Mouse (Mus musculus) heart, embryonic 12.5 days (tissue): ENCODE measurements at regions not wholly inside any gene's neighbourhood (a gene's known extent, or its start where the extent isn't known, plus 50 kb on each side); places are given as distances from the start of the nearest gene placed in this dataset.

ENCODE experiments used
- ATAC-seq: fragments of 200-750 bp; cut with Nextera tagmentation; 2 replicates; pipeline ENCODE4 v1.8.0; 2017; ENCODE audit warnings: moderate TSS enrichment, moderate library complexity; ENCODE audit not compliant: insufficient number of reproducible peaks, low FRiP score
- H3K27ac ChIP-seq: fragments of 300-500 bp; sonication (generic); 2 replicates; pipeline ENCODE4 v1.5.1; 2016; ENCODE audit warnings: mild to moderate bottlenecking, moderate library complexity; ENCODE audit not compliant: poor library complexity, severe bottlenecking
- H3K27me3 ChIP-seq: fragments of 300-500 bp; sonication (generic); replicated peaks from 2 replicates; pipeline ENCODE4 v1.6.1; 2016; ENCODE audit warnings: mild to moderate bottlenecking, moderate library complexity
- H3K36me3 ChIP-seq: fragments of 300-500 bp; sonication (generic); 2 replicates; pipeline ENCODE4 v1.6.1; 2016; ENCODE audit warnings: mild to moderate bottlenecking, moderate library complexity
- H3K4me1 ChIP-seq: fragments of 300-500 bp; sonication (generic); replicated peaks from 2 replicates; pipeline ENCODE4 v1.6.1; 2016; ENCODE audit warnings: mild to moderate bottlenecking
- H3K4me2 ChIP-seq: fragments of 300-500 bp; sonication (generic); 2 replicates; pipeline ENCODE4 v1.6.1; 2016; ENCODE audit warnings: mild to moderate bottlenecking, moderate library complexity
- H3K4me3 ChIP-seq: fragments of 300-500 bp; sonication (generic); 2 replicates; pipeline ENCODE4 v1.5.1; 2016; ENCODE audit warnings: mild to moderate bottlenecking
- H3K9ac ChIP-seq: fragments of 300-500 bp; sonication (generic); 2 replicates; pipeline ENCODE4 v1.6.1; 2016; ENCODE audit warnings: mild to moderate bottlenecking, moderate library complexity
- H3K9me3 ChIP-seq: fragments of 300-500 bp; sonication (generic); replicated peaks from 2 replicates; pipeline ENCODE4 v1.6.1; 2016; ENCODE audit warnings: mild to moderate bottlenecking, moderate library complexity
- WGBS: fragments of 180-500 bp; shearing (Covaris S2); methylation state at CpG from one replicate; pipeline ENCODE4 v1.1.7; 2016; 5-methylcytosine and 5-hydroxymethylcytosine counted together

DNA sequence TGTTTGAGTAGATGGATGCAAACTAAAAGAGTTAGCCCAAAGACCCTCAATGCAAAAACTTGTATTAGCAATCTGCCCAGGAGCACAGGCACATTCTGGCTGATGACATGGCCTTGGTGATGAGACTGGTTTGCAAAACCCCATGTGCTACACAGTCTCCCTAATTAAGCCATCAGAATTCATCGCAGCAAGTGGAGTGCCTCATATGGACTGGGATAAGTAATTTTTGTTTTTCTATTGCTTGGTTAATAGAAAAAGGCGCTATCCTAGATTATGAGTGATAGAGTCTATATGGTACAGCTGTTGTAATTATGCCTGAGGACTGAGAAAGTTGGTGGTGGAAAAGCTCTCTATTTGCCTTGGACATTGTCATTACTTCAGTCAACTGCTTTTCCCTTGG, 155.2 kb upstream of the Robo1 start:
- Histone ChIP-seq H3K9me3 (no peaks in the 10 kb centered on the region), H3K27ac (no peak overlapping the region), H3K36me3 (no peaks in the 10 kb centered on the region), H3K27me3 (no peaks in the 10 kb centered on the region), H3K4me1 (0 out of 2 replicates have a peak, but pooled peaks cover 2% of the 10 kb centered on the region), H3K4me3 (no peak overlapping the region), H3K9ac (no peak overlapping the region), H3K4me2 (no peak overlapping the region)
- 86% methylated on average over 2 of the region's 2 CpGs for WGBS
- ATAC-seq: no peak

DNA sequence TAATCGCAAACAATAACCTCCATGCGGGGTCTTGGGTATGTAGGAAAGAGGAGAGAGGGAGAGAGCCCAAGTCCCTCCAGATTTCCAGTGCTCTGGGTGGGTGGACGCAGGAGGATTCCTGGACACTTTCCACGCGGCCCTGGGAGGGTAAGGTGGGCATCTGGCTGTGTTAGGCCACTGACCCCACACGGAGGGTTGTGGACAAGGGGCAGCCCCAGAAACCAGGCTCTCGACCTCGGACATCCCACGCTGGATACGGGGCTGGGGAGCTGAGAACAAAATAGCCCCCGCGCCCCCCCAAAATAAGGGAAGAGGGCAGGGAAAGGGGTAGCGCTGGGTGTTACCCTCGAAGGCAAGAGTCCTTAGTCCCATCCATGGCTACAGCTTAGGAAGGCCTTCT, 150.2 kb upstream of the Robo1 start:
- Histone ChIP-seq H3K9ac (no peak overlapping the region), H3K9me3 (no peaks in the 10 kb centered on the region), H3K36me3 (no peaks in the 10 kb centered on the region), H3K27me3 (no peaks in the 10 kb centered on the region), H3K27ac (no peak overlapping the region), H3K4me3 (no peak overlapping the region), H3K4me2 (no peak overlapping the region), H3K4me1 (no peaks in the 10 kb centered on the region)
- WGBS: 85% methylated on average over 14 of the region's 14 CpGs
- ATAC-seq: no peak

DNA sequence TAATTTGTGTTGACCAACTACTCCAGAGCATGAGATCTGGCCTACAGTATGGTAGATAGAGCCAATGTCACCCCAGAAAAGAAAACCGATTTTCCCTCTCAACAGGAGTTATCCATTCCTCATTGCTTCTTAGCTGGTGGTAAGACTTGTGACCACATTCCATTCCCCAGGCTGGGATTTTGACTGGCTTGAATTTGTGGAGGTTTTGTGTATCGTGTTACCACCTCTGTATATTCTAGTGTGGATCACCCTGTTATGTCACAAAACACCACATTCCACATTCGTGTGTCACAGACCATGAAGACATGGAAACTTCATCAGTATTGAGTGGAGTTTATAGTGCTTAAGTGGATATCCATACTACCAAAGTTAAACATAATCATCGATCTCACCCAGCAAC, 148.7 kb upstream of the Robo1 start:
- no peak overlapping the region for H3K4me3 ChIP-seq
- H3K4me2 ChIP-seq: no peak overlapping the region
- no peak overlapping the region for H3K27ac ChIP-seq
- H3K27me3 ChIP-seq: no peaks in the 10 kb centered on the region
- H3K9me3 ChIP-seq: no peaks in the 10 kb centered on the region
- no peak overlapping the region for H3K9ac ChIP-seq
- no peaks in the 10 kb centered on the region for H3K4me1 ChIP-seq
- no peak for ATAC-seq
- H3K36me3 ChIP-seq: no peaks in the 10 kb centered on the region
- WGBS: 78% methylated on average over 4 of the region's 4 CpGs

DNA sequence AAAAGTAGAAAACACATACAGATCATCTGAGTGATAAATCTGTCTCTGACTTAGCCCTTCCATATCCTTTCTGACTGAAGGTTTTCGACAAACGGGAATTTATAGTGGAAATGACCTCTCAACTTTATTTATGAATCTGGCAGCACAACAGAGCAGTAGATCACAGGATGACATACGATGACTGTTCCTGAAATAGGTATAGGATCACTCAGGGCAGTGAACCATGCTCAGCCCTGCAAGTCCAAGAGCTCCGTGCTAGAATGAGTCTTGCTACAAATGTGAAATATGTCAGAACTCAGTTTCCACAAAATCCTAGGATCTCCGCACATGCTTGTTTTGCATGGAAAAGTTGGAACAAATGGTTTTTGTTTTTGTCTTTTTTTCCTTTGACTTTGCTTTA, 132.4 kb upstream of the Robo1 start:
- Histone ChIP-seq H3K4me3 (no peak overlapping the region), H3K9me3 (no peaks in the 10 kb centered on the region), H3K36me3 (no peaks in the 10 kb centered on the region), H3K27me3 (no peaks in the 10 kb centered on the region), H3K4me1 (no peaks in the 10 kb centered on the region), H3K4me2 (no peak overlapping the region), H3K9ac (no peak overlapping the region), H3K27ac (no peak overlapping the region)
- no peak for ATAC-seq
- 83% methylated on average over 5 of the region's 5 CpGs for WGBS

DNA sequence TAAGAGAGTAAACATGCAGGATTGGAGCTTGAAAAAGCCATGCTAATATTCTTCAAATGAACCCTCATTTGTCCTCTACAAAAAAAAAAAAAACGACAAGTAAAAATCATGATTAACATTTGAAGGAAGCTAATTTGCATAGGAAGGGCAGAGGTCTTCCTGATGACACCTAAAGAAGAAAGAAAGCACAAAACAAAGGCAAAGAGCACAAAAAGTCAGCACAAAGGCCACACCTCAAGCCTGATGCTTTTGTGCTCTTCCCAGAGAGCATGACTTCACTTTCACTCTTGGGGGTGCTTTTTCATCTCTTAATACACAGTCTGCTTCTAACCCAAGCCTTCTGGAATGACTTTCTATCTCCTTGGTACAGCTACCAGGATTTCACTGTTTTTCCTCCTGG, 113.8 kb upstream of the Robo1 start:
- ATAC-seq: no peak
- Histone ChIP-seq H3K36me3 (no peaks in the 10 kb centered on the region), H3K9me3 (no peaks in the 10 kb centered on the region), H3K27ac (no peak overlapping the region), H3K4me1 (no peaks in the 10 kb centered on the region), H3K4me3 (no peak overlapping the region), H3K9ac (no peak overlapping the region), H3K27me3 (no peaks in the 10 kb centered on the region), H3K4me2 (no peak overlapping the region)
- 5% methylated on average over 1 of the region's 1 CpGs for WGBS

DNA sequence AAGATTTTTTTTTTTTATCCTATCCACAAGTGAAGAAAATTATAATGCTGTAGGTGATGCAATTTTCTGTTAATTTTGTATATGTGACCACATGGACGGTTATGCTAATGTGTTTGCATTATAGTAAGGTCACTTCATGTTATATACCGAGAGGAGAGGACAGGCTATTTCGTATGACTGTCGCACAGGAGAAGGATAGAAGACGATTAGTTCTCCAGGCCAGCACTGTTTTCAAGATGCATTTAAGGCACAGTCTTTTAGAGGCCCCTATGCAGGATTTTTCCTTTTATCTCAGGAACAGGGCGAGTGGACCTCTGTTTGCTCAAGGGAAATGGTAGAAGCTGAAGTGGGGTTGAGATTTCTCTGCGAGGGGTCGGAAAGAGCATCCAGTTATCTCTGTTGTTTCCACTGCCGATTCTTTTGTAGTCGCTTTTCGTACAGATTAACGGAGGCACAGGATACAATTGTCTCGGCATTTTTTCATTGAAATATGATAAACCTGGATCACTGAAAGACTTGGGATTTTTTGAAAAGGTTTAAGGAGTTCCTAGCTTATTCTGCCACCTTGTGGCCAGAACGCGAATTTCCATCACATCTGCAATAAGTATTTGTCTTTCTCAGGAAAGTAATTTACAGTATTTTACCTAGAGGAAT, 92.6 kb upstream of the Robo1 start:
- no peak for ATAC-seq
- Histone ChIP-seq H3K9ac (peak overlapping the region; percentile 51; the same call in 1 of the 2 replicates), H3K4me1 (no peaks in the 10 kb centered on the region; the same call in 1 of the 2 replicates), H3K9me3 (no peaks in the 10 kb centered on the region), H3K4me2 (peak overlapping the region; percentile 61), H3K36me3 (no peaks in the 10 kb centered on the region), H3K4me3 (peak overlapping the region; percentile 27; the same call in 1 of the 2 replicates), H3K27me3 (no peaks in the 10 kb centered on the region), H3K27ac (no peak overlapping the region)
- WGBS: 35% methylated on average over 15 of the region's 15 CpGs

DNA sequence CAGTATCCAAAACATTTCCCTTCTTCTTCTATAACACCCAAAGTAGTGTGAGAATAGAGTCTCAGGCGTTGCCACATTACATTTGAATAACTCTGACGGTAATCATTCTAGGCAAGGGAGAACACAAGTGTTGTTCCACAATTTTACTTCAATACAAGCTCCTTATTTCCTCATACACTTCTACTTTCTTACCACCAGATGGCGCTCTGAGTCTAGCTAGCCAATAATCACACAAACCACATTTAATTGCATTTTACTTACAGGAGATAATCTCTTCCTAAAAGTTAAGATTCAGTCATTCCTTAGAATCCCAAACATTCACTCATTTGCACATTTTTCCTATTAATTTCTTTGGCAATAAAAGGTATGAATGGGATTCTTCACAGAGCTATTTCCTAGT, 90.1 kb upstream of the Robo1 start:
- 4% methylated on average over 3 of the region's 3 CpGs for WGBS
- peak overlapping the region; percentile 31 for H3K4me2 ChIP-seq
- H3K9ac ChIP-seq: no peak overlapping the region
- H3K4me3 ChIP-seq: no peak overlapping the region
- no peaks in the 10 kb centered on the region; the same call in 1 of the 2 replicates for H3K4me1 ChIP-seq
- H3K27ac ChIP-seq: no peak overlapping the region
- H3K27me3 ChIP-seq: no peaks in the 10 kb centered on the region
- H3K36me3 ChIP-seq: no peaks in the 10 kb centered on the region
- H3K9me3 ChIP-seq: no peaks in the 10 kb centered on the region
- ATAC-seq: no peak

DNA sequence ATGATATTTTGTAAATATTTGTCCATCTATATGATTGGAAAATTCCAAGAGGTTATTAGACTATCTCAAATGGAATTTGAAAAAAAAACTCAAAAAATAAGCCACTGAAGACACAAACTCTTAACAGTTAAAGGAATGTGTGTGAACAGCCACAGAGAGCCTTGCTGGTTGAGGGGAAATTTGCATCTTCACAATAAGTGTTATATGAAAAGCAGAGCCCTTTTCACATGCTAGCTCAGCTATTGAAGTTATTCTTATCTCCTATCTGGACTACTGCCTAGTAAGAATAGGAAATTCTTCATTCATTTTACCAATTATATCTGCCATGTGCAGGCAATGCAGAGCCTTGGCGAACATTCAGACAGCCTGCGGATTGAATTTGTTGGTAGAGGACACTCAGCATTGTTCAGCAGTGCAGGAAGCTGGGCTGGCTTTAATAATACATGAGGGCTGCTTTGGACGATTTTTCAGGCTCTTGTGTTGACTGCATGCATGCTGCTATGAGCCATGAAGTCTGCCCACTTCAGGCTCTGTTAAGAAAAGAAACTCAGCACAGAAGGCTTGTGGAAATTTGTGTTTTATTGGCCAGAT, 86.1 kb upstream of the Robo1 start:
- Histone ChIP-seq H3K36me3 (no peaks in the 10 kb centered on the region), H3K27ac (no peak overlapping the region)

DNA sequence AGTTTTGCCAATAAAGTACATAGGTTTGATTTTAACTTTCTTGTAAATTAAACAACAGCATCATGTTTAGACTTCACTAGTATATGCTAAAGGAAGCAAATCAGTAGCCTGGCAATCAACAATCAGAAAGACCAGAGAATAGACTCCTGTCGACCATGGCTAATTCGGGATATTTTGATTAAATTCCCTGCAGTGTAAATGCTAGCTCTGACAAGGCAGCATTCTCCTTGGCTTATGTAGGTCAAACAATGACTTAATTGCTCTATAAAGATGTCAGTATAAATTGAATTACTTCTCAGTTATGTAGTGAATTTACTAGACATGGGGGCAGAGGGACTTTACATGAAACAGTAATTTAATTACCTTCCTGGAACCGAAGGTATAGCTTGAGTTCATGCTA, 84.2 kb upstream of the Robo1 start:
- no peaks in the 10 kb centered on the region for H3K36me3 ChIP-seq
- H3K4me2 ChIP-seq: no peak overlapping the region
- no peak overlapping the region for H3K4me3 ChIP-seq
- H3K4me1 ChIP-seq: no peaks in the 10 kb centered on the region
- no peaks in the 10 kb centered on the region for H3K9me3 ChIP-seq
- 71% methylated on average over 3 of the region's 3 CpGs for WGBS
- H3K27ac ChIP-seq: no peak overlapping the region
- no peak for ATAC-seq
- H3K9ac ChIP-seq: no peak overlapping the region
- no peaks in the 10 kb centered on the region for H3K27me3 ChIP-seq

More for the DNA sequence above, 86.1 kb upstream of the Robo1 start:
- no peak for ATAC-seq
- Histone ChIP-seq H3K27me3 (no peaks in the 10 kb centered on the region), H3K9ac (no peak overlapping the region), H3K4me3 (no peak overlapping the region), H3K4me1 (no peaks in the 10 kb centered on the region; the same call in 1 of the 2 replicates), H3K4me2 (no peak overlapping the region), H3K9me3 (no peaks in the 10 kb centered on the region)
- 43% methylated on average over 3 of the region's 3 CpGs for WGBS

DNA sequence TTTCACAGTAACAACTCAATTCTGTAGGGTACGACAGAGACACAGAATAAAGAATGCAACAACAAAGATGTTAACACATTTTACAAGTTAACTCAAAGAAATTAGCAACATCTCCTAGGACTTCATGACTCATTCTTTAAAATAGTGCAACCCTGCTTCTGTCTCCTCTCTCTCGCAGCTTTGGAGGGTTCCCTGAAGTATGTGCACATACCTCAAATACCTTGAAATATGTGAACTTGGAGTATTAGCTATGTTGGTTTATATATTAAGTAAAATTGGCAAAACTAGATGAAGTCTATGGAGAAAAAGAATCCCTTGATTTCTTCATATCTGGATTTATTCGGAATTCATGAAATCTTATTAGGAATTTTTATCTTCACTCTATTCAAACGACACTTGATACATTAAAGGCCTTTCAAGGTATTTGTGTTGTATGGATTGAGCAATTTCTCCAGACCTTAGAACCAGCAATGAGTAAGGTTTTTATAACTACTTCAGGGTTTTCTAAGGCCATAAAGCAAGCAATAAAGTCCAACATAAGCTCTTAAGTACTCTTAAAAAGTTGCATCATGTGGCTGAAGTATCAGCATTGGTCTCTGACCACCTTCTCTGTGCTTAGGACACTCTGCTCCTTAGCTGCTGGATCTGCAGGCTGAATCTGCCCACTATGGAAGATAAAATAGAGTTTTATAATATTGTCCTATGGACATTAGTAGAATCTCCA, 82.8 kb upstream of the Robo1 start:
- H3K36me3 ChIP-seq: no peaks in the 10 kb centered on the region
- no peak overlapping the region for H3K9ac ChIP-seq
- H3K4me1 ChIP-seq: no peaks in the 10 kb centered on the region
- H3K27ac ChIP-seq: no peak overlapping the region
- no peaks in the 10 kb centered on the region for H3K27me3 ChIP-seq
- H3K4me3 ChIP-seq: no peak overlapping the region
- no peak for ATAC-seq
- no peaks in the 10 kb centered on the region for H3K9me3 ChIP-seq
- 67% methylated on average over 4 of the region's 4 CpGs for WGBS
- no peak overlapping the region for H3K4me2 ChIP-seq

DNA sequence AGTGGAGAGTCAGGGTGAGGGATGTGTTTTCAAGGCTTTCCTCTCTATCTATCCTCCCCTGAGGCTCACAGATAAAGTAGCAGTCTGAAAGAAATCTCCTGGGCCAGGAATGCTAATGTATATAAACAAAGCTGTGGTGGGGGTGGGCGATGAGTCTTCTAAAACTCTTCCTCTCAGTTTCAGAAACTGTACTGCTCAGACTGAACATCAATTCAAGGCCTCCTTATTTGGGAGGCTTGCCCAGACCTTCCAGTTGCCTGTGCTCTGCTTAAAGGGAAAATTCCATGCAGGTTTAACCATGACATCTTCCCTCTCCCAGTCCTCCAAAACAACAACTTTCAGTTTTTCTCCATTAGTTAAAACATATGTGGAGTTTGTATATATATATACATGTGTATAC, 73.7 kb upstream of the Robo1 start:
- no peak overlapping the region for H3K27ac ChIP-seq
- 9% methylated on average over 1 of the region's 1 CpGs for WGBS
- H3K4me1 ChIP-seq: peaks cover 4% of the 10 kb centered on the region; the same call in 1 of the 2 replicates
- no peak overlapping the region for H3K9ac ChIP-seq
- H3K4me3 ChIP-seq: no peak overlapping the region
- H3K4me2 ChIP-seq: no peak overlapping the region
- no peak for ATAC-seq
- no peaks in the 10 kb centered on the region for H3K9me3 ChIP-seq
- no peaks in the 10 kb centered on the region for H3K27me3 ChIP-seq
- H3K36me3 ChIP-seq: no peaks in the 10 kb centered on the region
